Comparison of ENCODE assay signal across 8 mouse cellular contexts in the genomic region with DNA sequence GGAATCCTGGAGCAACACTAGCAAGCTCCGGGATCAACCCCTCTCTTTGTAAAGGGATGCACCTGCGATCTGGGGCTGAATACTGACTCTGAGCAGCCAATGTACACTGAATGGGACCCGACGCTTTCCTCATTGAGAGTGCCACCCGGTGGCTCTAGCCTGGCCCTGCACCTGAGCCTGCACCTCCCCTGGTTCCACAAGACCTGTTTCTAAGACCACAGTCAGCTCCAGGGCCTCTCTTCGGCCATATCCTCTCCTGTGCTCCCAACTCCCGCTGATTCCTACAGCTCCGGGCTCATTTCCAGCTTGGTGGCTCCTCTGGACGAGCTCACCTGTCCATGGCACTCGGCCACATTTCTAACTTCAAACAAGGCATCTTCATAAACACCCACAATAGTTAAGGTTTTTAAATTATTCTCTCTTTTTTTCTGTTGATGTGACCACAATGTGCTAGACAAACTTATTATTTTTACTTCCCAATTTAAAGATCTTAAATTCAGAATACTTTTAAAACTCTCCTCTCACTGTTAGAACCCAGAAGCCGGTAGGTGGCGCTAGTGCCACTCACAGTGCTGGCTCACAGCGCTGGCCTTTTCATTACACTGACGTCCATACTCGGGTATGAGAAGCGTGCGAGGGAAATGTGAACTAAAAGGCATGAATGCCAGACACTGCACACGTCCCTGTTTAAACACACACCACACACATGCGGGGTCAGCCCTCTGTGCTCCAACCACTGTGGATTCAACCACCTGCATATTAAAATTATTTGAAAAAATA. TPM values are rescaled to one million over a fixed set of nuclear protein-coding genes. Genes with fewer than 3 reads are reported as not detected.
DNase-seq lines count a peak whose midpoint lies in the region; ATAC-seq lines count a peak whose summit lies in the region.

No protein-coding gene starts in this region.

- no peak overlapping the region for H3K9ac ChIP-seq in forebrain, embryonic 11.5 days (ENCODE audit: low read length)
- no peak overlapping the region for H3K9ac ChIP-seq in heart, embryonic 15.5 days
- H3K9ac ChIP-seq in liver, embryonic 13.5 days, result no peak overlapping the region
- H3K9ac ChIP-seq in neural tube, embryonic 14.5 days (replicated peaks; ENCODE audit: low read depth, low read length), result no peak overlapping the region

- WGBS in forebrain, embryonic 11.5 days, result 18% methylated on average over 19 of the region's 19 CpGs
- 18% methylated on average over 19 of the region's 19 CpGs for WGBS in heart, embryonic 15.5 days
- 24% methylated on average over 19 of the region's 19 CpGs for WGBS in liver, embryonic 13.5 days (ENCODE audit: insufficient replicate concordance)
- 14% methylated on average over 19 of the region's 19 CpGs for WGBS in neural tube, embryonic 14.5 days

- peak; percentile 57 for DNase-seq in CD4-positive helper T cell, adult 2 months (ENCODE audit: low read depth, low spot score)
- DNase-seq in brain, embryonic 18.5 days (ENCODE audit: low read depth, low spot score), result peak; percentile 37
- peak; percentile 89 for DNase-seq in forebrain, embryonic 11.5 days (ENCODE audit: low spot score)
- peak; percentile 86 for DNase-seq in kidney, postnatal 14 days
- DNase-seq in liver, embryonic 13.5 days, result peak; percentile 47
- peak; percentile 53 for DNase-seq in telencephalon, adult 2 months (ENCODE audit: low read depth, low spot score)

- H3K4me1 ChIP-seq in forebrain, embryonic 11.5 days (replicated peaks; ENCODE audit: control insufficient read depth, insufficient read depth, low read length), result no peaks in the 10 kb centered on the region
- peaks cover 25% of the 10 kb centered on the region for H3K4me1 ChIP-seq in heart, embryonic 15.5 days (replicated peaks)
- no peaks in the 10 kb centered on the region for H3K4me1 ChIP-seq in liver, embryonic 13.5 days (replicated peaks)
- H3K4me1 ChIP-seq in neural tube, embryonic 14.5 days (ENCODE audit: control insufficient read depth, insufficient read depth, low read length), result no peaks in the 10 kb centered on the region

- peak; percentile 80 for ATAC-seq in forebrain, embryonic 11.5 days (replicated peaks; ENCODE audit: low FRiP score)
- ATAC-seq in heart, embryonic 15.5 days (replicated peaks; ENCODE audit: insufficient number of reproducible peaks, insufficient read depth, low FRiP score, low read depth), result peak; percentile 77; the same call in 1 of the 2 replicates
- no peak for ATAC-seq in liver, embryonic 13.5 days (ENCODE audit: low read depth)
- peak; percentile 91 for ATAC-seq in neural tube, embryonic 14.5 days (ENCODE audit: low read depth)

- 0 out of 2 replicates have a peak overlapping the region, but pooled peaks have one; percentile 8 for H3K4me2 ChIP-seq in forebrain, embryonic 11.5 days (ENCODE audit: low read depth, low read length, severe bottlenecking)
- no peak overlapping the region for H3K4me2 ChIP-seq in heart, embryonic 15.5 days
- H3K4me2 ChIP-seq in liver, embryonic 13.5 days, result no peak overlapping the region
- H3K4me2 ChIP-seq in neural tube, embryonic 14.5 days (ENCODE audit: low read depth, low read length), result no peak overlapping the region

- H3K4me3 ChIP-seq in forebrain, embryonic 11.5 days (ENCODE audit: low read depth, low read length), result no peak overlapping the region
- H3K4me3 ChIP-seq in heart, embryonic 15.5 days, result no peak overlapping the region
- H3K4me3 ChIP-seq in liver, embryonic 13.5 days (replicated peaks), result no peak overlapping the region
- no peak overlapping the region for H3K4me3 ChIP-seq in neural tube, embryonic 14.5 days (ENCODE audit: low read depth, low read length)

- no peaks in the 10 kb centered on the region for H3K9me3 ChIP-seq in forebrain, embryonic 11.5 days (ENCODE audit: control insufficient read depth, low read length)
- no peaks in the 10 kb centered on the region for H3K9me3 ChIP-seq in heart, embryonic 15.5 days (replicated peaks)
- no peaks in the 10 kb centered on the region for H3K9me3 ChIP-seq in liver, embryonic 13.5 days (replicated peaks)
- no peaks in the 10 kb centered on the region for H3K9me3 ChIP-seq in neural tube, embryonic 14.5 days (ENCODE audit: control insufficient read depth, low read length)

- no peak overlapping the region for H3K27ac ChIP-seq in forebrain, embryonic 11.5 days (ENCODE audit: low read depth, low read length)
- H3K27ac ChIP-seq in heart, embryonic 15.5 days, result peak overlapping the region; percentile 41; the same call in 1 of the 2 replicates
- H3K27ac ChIP-seq in liver, embryonic 13.5 days, result no peak overlapping the region
- H3K27ac ChIP-seq in neural tube, embryonic 14.5 days (ENCODE audit: low read depth, low read length), result no peak overlapping the region

- no peaks in the 10 kb centered on the region for H3K27me3 ChIP-seq in forebrain, embryonic 11.5 days (ENCODE audit: control insufficient read depth, insufficient read depth, low read length)
- no peaks in the 10 kb centered on the region for H3K27me3 ChIP-seq in heart, embryonic 15.5 days
- H3K27me3 ChIP-seq in liver, embryonic 13.5 days, result no peaks in the 10 kb centered on the region
- no peaks in the 10 kb centered on the region for H3K27me3 ChIP-seq in neural tube, embryonic 14.5 days (ENCODE audit: control insufficient read depth, insufficient read depth, low read length)

- no peaks in the 10 kb centered on the region for H3K36me3 ChIP-seq in forebrain, embryonic 11.5 days (ENCODE audit: control insufficient read depth, insufficient read depth, low read length)
- H3K36me3 ChIP-seq in heart, embryonic 15.5 days, result peaks cover 48% of the 10 kb centered on the region
- no peaks in the 10 kb centered on the region for H3K36me3 ChIP-seq in liver, embryonic 13.5 days
- H3K36me3 ChIP-seq in neural tube, embryonic 14.5 days (ENCODE audit: control insufficient read depth, insufficient read depth, low read length), result no peaks in the 10 kb centered on the region

RNA-seq across cellular contexts. Expression of a gene that starts 48.5 kb away (rescaled TPM):
- polyA plus RNA-seq in forebrain, embryonic 11.5 days (2014; fragmentation: Nextera tagmentation; extraction: Ambion mirVana), result 4.2 and 4.3 TPM in 2 replicates
- polyA plus RNA-seq in heart, embryonic 15.5 days (2015; fragmentation: Nextera tagmentation; extraction: Ambion mirVana), result 121 and 148 TPM in 2 replicates
- polyA plus RNA-seq in liver, embryonic 13.5 days (2015; fragmentation: Nextera tagmentation; extraction: Ambion mirVana), result 3.0 and 3.6 TPM in 2 replicates
- 2.4 and 4.2 TPM in 2 replicates for polyA plus RNA-seq in neural tube, embryonic 14.5 days (2014; fragmentation: Nextera tagmentation; extraction: Ambion mirVana)

RNA-seq across cellular contexts. Expression of a gene that starts 57.9 kb away (rescaled TPM):
- 461 and 472 TPM in 2 replicates for polyA plus RNA-seq in forebrain, embryonic 11.5 days (2014; fragmentation: Nextera tagmentation; extraction: Ambion mirVana)
- 280 and 318 TPM in 2 replicates for polyA plus RNA-seq in heart, embryonic 15.5 days (2015; fragmentation: Nextera tagmentation; extraction: Ambion mirVana)
- 153 and 162 TPM in 2 replicates for polyA plus RNA-seq in liver, embryonic 13.5 days (2015; fragmentation: Nextera tagmentation; extraction: Ambion mirVana)
- 254 and 284 TPM in 2 replicates for polyA plus RNA-seq in neural tube, embryonic 14.5 days (2014; fragmentation: Nextera tagmentation; extraction: Ambion mirVana)

Comparison
In these comparisons a context has a peak if more than half of its experiments do, and no peak if none do; other contexts are left out.
1. DNase-seq: peak in every context shown above with its lines; median percentile 89 in forebrain, embryonic 11.5 days; 86 in kidney, postnatal 14 days; 57 in CD4-positive helper T cell, adult 2 months; 53 in telencephalon, adult 2 months; 47 in liver, embryonic 13.5 days; 37 in brain, embryonic 18.5 days.
2. RNA of a gene that starts 48.5 kb away (polyA plus RNA-seq): 121 to 148 TPM in heart, embryonic 15.5 days; 4.2 to 4.3 TPM in forebrain, embryonic 11.5 days, 3.0 to 3.6 TPM in liver, embryonic 13.5 days and 2.4 to 4.2 TPM in neural tube, embryonic 14.5 days; every median in the first group is over 10 times any median in the second.